Mouse (Mus musculus) left cerebral cortex, adult 8-10 months (tissue): ENCODE measurements around the gene Apbb2. TPM values are rescaled to one million over a fixed set of nuclear protein-coding genes. Genes with fewer than 3 reads are reported as not detected.

Experiments
- DNase-seq, 2 experiments: peaks; one replicate each; pipeline ENCODE4 v3.0.0; 2022; ENCODE audit warnings: low spot score in 2 of 2
- total RNA-seq, 4 experiments: library from RNA; stranded (reverse); gene quantifications; 2 replicates each; pipeline ENCODE4 v1.2.4; 2022

Apbb2 gene
- total RNA-seq, 4 experiments from 2014 or later, result 59.4 to 65.7 (median 61.0) TPM

DNA sequence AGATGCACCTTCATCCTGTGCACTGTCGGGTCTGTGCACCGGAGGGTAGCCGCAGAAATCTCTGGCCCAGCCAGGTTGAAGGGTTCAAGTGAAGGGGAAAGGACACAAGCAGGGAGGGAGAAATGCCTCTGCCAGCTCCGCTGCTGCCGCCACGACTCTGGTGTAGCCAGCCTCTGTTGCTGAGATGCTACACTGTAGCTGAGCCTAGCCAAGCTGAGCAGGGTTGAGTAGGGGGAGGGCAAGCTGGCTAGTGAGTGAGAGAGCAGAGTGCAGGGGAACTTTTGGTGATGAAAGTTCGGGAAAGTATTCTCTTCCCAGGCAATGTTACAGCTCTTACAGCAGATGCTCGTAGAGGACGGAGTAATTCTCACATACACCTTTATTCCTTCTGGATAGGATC, 66.3 kb downstream of the Apbb2 start:
- DNase-seq, result no peak

DNA sequence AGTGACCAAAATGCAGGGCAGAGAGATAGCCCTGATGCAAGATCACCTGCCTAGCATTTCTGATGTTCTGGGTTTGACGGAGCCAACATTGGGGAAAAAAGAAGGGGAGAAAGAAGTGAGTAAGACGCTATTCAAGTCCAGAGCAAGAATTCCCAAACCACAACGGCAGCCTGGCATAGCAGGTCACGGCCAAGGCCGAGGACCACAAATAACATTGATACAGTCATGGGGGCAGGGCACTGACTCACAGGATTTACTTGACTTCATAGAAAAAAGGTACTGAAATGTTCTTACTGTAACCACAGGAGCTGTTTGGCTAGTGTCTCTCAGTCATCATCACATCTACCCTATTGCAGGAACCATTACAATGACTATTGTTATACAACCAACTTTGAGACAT, 68.3 kb downstream of the Apbb2 start:
- DNase-seq, result no peak

DNA sequence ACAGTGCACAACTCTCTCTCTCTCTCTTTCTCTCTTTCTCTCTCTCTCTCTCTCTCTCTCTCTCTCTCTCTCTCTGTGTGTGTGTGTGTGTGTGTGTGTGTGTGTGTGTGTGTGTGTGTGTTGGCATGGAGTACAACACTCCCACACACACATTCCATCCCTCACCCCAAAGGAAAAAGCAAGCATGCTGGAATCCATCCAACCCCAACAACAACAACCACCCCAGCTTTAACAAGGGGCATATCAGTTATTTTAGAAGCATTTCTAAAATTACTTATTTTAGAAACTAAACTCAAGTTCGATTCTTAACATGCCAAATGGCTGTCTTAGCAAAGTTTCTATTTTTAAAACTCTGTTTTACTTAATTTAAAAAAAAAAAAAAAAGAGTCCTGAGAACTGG, 68.9 kb downstream of the Apbb2 start:
- DNase-seq, result no peak

DNA sequence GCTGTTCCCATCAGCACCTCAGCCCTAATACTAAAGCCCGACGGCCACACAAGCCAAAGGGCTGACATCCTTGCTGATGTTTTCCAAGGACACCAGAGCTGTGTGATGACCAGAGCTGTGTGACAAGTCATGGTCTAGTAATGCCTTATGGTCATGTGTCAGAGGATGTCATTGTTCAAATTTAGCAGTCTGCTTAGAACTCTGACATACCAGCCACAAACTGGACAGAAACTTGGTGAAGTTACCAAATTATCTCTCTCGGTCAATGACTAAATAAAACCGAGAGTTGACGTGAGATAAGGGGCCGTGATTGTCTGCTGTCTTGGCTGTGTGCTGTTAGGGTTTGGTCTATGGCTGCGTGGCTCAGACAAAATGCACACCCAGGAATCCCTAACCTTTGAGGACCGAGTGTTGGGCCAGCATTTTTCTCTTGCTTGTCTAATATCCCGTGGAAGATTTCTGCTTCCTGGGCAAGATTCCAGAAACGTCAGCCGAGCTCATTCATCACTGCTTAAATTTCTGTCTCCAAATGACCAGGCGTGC, 71.5 kb downstream of the Apbb2 start:
- no peak for DNase-seq

DNA sequence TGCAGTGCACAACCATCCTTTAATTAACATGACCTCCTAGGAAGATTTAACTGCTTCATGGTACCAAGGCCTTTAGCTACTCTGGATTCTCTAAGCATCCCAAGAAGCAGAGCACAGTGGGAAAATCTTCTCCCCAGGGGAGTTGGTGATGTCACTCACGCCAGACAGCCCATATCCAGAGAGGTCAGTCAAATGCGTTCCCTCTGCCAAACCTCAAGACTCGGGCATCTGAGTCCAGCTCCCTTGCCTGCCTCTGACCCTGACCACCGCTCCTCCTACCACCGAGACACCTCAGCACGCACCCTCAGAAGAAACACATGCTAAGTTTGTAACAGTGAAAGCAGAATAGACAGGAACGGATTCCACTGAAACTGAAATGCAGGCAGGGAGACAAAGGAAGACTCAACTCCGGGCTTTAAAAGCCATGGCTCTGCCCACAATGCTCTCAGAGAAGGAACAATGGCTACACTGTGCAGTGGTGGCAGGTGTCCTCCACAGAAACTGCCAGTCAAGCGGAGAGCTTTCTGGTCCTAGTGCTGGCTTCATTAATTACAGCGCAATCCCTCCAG, 72.9 kb downstream of the Apbb2 start:
- no peak for DNase-seq

DNA sequence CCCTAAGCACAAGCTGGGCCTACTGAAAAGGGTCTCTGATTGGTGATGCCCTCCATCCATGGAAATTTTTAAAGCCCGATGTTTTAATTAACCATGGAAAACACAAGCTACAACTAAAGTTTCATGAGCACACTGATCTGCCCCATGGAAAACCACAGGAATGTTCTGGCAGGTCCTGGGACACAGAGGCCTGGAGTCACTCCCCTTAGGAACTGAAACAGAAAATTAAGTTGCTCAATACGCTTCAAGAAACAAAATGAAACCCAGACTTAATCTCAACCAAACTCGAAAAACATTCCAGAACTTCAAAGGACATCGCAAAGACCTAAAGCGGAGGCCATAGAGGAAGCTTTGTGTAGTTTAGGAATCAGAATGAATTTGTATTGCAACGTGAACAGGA, 74.8 kb downstream of the Apbb2 start:
- DNase-seq, result no peak

DNA sequence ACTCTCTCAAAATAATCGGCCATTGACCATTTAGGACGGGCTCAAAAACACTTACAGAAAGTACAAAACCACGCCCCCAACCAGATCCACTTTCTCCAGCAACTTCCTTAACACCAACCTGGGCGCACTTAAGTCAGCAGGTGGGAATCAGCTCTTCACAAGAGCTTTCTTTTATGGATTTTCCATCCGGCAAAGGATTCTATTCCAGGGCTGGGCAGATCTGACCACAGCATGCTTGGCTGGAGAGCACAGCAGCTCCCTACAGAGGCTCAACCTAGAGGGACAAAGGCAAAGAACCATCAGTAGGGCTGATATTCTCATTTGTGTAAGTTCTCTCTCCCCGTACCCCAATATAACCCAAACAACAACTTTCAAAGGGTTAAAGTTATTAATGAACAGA, 75.2 kb downstream of the Apbb2 start:
- no peak for DNase-seq

DNA sequence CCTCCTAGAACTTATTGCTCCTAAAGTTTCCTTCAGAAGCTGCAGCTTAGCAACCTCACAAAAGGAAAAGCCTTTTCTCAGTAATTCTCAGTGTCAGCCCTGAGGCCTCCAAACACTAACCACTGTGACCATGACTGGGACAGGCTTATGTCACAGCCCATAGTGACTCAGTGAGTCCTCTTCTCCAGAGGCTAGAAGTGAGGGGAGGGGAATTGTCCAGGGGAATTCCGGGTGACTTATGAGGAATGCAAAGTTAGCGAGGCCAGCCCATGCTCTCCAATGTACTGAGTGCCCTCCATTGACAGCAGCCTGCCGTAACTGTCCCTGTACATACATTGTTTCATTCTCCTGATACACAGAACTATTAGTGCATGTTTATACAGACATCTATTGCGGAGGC, 76.1 kb downstream of the Apbb2 start:
- DNase-seq, result no peak

DNA sequence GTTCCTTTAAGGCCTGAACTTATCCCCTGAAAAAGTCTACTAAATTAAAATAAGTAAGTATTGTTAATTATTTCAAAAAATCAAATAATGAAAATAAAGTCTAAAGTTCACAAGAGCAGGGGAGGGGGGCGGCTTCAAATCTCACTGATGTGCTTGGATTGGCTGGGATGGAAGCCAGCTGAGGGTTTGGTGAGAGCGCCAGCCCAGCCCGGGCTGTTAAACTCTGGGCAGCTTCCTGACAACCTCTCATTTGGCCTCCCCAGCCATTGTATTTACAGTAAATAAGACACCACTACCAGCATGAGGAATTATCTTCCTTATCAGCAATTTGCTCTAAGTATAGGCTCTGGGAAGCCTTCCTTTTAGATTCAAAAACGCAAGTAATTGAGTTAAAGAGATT, 77.2 kb downstream of the Apbb2 start:
- DNase-seq, result no peak

DNA sequence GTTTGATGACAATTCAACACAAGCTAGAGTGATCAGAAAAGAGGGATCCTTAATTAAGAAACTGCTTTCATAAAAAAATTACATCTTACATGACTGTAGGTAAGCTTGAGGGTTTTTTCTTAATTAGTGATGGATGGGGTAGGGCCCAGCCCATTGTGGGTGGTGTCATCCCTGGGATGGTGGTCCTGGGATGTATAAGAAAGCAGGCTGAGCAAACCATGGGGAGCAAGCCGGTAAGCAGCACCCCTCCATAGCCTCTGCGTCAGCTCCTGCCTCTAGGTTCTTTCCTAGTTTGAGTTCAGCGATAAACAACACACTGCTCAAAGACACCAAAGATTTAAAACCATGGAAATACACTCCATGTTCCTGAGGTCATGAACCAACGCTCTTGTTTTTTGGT, 78.3 kb downstream of the Apbb2 start:
- no peak for DNase-seq

DNA sequence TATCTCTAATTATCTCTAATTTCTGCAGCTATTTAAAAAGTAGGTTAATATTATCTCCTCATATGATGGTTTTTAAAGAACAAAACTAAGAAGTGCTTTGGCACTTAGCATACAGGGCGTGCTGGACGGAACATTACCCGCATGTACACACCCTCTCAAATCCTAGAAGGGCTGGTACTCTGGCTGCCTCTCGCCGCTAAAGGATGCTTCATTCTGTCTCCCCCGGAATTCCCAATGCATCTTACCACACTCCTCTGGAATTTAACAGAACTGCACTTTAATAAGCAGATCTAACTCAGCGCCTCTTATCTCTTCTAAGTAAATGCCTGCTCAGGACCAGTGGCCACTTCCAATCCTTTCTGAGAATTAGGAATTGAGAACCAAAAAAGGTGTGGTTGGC, 80.8 kb downstream of the Apbb2 start:
- no peak for DNase-seq

DNA sequence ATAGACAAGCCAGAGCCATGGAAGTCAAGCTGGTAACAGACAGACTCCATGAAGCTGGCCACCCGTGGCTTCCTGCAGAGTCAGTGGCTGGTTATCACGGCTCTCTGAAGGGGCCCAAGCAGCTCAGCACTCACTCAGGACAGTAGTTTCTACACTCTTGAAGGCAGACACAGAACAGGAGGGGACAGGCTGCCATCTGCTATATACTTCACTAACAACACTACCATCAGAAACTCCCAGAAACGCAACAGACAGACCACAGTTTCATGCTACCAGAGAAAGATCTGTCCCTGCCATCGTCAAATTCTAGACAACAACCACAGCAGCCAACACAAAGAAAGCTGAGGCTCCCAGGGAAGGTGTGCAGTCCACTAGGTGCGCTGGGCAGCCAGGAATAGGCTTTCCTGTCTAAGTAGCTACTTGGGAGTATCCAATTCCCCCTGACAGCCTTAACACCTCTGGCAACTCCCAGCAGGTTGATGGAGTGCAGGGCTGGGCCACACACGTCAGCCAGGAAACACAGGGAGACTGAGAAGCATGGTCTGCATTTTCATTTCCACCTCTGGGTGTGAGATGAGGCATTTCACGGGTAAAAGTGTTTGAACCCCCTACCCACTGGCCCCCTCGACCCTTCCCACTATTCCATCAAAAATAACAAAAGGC, 81.8 kb downstream of the Apbb2 start:
- DNase-seq, result no peak

DNA sequence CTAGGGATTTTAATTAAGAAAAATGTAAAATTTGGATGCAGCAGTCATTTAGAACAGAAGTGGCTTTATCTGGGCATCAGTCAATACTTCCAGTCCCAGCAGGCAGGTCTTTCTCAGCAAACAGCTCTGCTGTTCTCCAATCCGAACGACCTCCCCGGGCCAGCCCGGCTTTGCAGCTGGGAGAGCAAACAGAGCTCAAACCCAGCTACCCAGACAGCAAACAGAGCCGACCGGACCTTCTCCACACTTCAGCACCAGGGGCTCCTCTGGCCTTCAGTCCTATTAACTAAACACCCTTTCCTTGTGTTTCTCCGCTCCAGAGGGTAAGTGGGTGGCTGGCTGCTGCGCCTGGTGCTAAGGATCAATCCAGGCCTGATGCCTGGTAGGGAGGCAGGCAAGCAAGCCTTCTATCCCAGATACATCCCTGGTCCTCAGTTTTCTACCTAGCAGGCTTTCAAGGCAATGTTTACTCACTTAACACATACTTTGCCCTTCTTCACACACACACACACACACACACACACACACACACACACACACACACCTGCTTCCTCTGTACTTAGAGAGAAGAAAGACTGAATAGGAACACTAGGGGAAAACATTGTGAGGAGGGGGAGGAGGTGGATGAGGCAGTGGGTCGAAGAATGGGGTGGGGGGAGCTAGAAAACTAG, 82.9 kb downstream of the Apbb2 start:
- no peak for DNase-seq

DNA sequence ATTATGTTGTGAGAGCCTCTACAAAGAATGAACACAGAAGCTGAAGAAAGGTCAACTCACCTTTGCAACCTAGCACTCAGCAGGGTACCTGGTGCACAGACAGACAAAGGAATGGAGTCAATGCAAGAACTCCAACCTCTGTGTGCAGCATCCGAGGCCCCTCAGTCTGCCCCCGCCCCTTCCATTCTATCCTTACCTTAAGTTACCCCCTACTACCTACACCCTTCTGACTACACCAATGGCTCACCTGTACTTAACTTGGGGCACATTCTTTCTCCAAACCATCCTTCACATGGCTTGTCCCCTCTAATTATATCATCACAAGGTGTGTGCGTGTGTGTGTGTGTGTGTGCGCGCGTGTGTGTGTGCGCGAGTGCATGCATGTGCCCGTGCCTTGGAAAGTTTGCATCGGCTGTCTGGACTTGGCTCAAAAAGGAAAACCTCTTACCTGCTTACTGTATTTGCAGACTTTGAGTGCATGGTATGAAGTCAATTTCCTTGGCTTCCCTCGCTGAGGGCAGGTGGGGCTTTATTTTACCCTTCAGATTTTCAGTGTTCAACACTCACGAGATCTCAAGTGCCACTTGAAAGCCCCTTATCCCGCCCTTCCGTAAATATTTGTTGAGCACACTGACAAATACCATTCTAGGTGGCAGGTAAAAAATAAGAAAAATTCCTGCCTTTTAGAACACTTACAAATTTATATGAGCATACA, 84.7 kb downstream of the Apbb2 start:
- no peak for DNase-seq

DNA sequence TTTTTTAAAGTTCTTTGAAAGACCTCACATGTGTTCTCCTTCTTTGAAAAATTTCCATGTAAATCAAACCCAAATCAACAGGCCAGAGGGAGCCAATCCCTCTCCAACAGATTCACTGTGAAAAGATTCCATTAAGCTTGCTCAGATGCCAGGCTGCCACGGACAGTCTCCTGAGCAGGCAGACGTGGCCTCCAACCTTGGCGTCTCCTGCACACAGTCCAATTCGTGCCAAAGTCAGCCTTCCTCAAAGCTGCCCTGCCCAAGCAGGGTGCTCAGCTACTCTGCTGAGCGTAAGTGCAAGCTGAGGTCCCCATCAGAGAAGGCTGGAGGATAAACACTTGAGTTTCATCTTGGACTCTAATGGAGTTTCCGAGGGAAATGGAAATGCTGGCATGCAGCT, 85.8 kb downstream of the Apbb2 start:
- DNase-seq, result no peak

DNA sequence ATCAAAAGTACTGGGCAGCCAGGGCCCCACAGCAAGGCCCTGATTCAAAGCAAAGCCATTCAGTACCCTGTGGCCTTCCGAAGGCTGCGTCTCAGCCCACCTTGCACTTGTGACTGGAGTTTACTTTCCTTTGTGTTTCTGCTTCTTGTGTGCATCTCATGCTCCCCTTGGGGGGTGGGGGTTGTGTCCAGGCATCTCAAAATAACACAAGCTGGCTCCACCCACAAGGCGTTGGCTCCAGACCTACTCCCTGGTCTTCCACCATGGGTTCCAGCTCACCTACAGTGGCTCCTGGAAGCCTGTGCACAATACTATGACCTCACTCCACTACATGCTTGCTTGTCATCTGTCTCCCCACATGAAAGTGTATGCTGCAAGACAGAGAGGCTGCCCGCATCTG, 88.2 kb downstream of the Apbb2 start:
- no peak for DNase-seq

DNA sequence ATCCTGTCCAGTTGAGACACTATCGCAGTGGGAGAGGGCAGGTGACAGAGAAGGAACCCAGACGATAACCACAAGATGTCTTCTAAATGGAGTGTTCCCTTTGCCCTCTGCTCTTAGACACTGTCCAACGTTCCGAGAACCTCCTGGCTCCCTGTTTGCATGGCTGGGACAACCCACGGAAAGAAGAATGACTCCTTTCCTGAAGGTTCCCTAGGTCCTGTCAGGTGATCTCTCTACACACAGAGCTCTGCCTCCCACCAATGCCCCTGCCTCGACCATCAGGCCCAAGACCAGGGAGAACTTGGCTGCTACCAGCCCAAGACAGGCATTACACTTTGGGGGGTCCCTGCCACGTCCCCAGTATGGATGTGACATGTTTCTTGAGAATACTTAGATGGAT, 89.0 kb downstream of the Apbb2 start:
- DNase-seq, result no peak

DNA sequence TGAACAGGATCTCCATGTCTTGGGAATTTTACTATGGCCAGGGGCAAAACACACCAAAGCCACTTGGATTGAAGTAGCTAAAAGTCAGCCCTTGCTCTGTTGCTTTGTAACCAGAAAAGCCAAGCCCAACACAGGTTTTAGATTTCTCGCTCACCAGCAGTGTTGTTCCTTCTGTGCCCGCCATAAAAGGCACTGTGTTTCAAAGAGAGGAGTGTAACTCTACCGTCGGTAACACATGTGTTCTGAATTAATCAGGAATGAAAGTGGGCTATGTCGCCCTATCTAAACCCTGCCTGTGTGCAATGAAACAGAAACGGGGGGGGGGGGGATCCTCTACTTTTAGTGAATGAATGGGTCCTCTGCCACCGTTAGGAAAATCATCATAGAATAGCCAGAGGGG, 90.0 kb downstream of the Apbb2 start:
- DNase-seq, result no peak

DNA sequence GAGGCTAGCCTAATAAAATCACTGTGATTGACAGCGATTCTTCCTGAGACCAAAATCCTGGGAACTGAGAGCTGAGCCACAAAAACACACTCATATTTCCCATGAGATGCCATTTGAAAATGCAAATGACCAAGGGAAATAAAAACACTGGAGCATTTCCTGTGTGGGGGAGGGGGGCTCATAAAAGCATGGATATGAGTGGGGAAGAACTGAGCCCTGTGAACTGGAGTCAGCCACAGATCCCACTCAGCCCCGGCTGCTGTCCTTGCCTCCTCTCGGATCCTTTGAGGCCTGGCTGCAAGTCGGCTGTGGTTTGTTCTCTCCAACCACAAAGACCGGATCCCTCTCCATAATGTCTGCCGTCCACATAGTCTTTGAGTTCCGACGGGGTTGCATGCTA, 91.5 kb downstream of the Apbb2 start:
- DNase-seq, result no peak

DNA sequence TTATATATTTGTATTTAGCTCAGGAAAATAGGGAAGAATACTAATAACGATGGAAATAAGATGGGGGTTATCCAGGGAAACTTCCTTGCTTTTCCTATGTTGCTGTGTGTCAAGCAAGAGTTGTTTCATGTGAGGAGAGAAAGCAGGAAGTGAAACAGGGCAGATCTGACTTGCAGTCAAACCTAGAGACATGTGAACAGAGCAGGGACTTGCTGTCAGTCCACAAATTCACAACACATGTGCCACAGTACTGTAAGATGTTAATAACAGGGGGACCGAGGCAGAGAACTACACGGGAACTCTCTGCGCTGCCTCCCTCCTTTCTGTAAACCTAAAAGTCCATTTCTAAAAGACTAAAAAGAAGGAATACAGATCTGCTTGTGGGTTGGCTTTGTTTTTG, 93.6 kb downstream of the Apbb2 start:
- no peak for DNase-seq

DNA sequence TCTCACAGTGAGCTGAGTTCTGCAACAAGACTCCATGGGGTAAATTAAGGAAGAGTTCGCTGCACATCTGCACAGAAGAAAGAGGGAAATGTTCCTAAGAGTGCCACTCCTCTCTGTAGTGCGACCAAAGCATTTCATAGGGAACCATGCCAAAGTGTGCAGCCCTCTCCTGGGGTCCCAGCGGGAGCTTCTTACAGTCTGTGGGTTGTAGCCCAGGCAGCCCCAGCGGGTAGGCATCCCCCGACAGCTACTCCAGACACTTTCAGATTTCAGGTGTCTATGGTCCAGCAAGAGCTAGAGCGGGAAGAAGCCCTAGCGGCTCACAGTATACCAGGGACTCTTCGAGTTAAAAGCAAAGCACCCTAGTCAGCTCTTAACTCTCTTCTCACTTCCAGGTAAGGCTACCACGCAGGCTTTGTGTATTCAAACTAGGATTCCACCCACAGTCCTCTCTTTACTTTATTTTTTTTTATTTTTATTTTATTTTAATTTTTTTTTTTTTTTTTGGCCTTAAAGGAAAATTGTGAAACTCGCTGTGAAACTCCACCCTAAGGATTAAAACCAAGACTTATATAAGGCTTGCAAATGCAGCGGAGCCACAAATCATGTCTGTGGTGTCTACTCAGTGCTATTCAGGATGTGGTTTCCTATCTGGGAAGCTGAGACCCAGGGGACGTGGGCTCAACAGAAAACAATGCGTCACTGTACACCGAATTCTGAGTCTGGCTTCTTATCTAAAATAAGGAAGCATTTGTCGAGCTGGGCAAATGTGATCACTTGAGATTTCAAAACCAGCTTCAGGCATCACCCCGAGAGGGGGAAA, 94.7 kb downstream of the Apbb2 start:
- peak in 1 of 2 experiments; percentile 44 for DNase-seq
